Mouse (Mus musculus) CD8-positive naive resting alpha-beta T cell, adult 2 months (primary cell): ENCODE data around the gene Nr4a3.

Experiments
- DNase-seq, 2 experiments: peaks; one replicate each; pipeline ENCODE4 v3.0.0; 2022; ENCODE audit warnings: low read depth in 2 of 2, low spot score in 2 of 2

Gene Nr4a3

DNA sequence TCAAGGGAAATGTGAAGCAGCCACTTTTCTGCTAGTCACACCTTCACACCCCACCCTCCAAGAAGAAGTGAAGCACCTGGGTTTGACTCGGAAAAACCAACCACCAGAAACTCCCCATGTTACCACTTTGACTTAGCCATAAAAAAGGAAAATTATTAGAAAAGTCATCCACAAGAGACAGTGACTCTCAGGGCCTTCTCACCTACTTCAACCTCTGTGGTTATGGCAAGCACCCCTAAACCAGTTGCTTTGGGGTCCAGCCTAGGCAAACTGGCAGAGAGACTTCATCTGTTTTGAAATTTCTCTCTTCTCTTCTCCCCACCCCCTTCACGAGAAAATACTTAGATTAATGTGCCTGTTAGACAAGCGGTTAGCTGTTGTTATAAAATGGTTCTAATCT is 5.1 kb downstream of the Nr4a3 start:
- DNase-seq: no peak

DNA sequence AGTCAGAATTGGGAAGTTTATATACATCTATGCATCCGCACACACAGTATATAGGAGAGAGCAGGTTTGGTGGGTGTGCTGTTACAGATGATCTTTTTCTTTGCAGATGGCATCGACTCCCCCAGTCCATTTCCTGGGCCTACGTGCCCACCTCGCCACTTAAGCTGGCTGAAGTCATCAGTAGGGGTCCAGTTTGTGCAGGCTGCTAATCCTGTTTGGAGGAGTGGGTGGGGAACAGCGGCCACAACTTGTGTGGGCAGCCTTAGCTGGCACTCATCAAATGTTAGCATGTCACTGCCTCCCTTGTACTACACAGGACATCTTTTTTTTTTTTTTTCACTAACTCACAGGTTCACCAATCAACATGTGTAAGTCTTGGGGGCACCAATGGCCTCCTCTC is 5.5 kb downstream of the Nr4a3 start:
- DNase-seq: no peak

DNA sequence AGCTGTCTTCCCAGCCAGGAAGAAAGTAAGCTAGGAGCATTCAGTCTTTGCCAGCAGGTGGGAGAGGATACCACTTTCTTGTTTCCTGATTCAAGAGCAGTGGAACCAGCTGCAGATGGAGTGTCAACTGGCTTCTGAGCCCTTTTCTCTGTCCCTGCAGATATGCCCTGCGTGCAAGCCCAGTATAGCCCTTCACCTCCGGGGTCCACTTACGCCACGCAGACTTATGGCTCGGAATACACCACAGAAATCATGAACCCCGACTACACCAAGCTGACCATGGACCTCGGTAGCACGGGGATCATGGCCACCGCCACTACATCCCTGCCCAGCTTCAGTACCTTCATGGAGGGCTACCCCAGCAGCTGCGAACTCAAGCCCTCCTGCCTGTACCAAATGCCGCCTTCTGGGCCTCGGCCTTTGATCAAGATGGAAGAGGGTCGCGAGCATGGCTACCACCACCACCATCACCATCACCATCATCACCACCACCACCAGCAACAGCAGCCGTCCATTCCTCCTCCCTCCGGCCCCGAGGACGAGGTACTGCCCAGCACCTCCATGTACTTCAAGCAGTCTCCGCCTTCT is 6.2 kb downstream of the Nr4a3 start:
- no peak for DNase-seq

DNA sequence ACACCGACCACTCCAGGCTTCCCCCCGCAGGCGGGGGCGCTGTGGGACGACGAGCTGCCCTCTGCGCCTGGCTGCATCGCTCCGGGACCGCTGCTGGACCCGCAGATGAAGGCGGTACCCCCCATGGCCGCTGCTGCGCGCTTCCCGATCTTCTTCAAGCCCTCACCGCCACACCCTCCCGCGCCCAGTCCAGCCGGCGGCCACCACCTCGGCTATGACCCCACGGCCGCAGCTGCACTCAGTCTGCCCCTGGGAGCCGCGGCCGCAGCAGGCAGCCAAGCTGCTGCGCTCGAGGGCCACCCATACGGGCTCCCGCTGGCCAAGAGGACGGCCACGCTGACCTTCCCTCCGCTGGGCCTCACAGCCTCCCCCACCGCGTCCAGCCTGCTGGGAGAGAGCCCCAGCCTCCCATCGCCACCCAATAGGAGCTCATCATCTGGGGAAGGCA is 6.7 kb downstream of the Nr4a3 start:
- DNase-seq: no peak

DNA sequence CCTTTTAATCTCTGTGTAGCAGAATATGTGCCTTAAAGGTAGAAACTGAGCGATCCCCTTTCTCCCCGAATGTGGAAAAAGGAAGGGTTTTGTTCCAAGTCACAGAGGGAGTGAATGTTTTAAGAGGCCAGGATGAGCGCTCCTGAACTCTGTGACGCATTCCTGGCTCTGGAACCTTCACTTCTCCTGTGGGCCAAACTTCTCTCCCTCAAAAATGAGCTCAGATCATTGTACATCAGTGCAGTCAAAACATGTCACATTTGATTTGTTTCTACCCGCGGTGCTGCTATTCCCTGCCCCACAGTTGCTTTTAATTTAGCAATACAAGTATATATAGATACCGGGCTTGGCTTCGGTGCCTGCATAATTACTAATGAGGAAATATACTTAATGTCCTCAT is 16.8 kb downstream of the Nr4a3 start:
- DNase-seq: no peak

DNA sequence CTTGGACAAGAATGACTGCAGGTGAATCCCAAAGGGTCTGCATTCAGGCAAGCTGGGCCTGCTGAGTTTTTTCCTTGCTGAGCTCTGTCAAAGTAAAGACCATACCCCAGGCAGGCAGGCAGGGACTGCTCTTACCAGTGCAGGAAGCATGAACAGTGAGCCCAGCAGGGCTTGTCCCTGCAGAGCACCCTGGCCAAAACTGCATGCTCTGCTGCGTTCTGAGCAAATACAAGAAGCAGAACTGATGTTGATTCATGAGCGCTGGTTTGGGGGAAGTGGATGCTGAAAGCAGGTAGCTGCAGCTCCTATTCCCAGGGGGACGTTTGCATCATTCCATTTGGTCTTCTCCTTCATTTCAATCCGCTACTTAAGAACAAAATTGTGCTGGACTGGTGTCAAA is 19.4 kb downstream of the Nr4a3 start:
- no peak for DNase-seq

DNA sequence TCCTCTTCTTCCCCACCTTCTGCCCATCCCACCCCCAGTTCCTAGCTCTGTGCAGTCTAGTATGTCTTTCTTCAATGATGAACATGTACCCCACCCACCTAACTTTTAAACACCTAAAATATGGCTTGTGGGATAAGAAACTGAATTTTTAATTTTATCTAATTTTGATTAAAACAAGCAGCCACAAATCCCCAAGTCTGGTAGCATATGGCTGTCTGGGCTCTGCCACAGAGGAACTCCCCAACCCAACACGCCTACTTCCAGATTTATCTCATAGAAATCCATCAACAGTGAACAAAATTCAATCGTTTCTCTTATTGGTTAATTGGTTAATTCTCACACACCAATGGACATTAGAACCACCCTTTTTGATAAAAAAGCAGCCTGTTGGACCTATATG is 21.7 kb downstream of the Nr4a3 start:
- no peak for DNase-seq

GRCm38 (mm10) chr4:48069111-48069510 is 24.2 kb downstream of the Nr4a3 start:
- no peak for DNase-seq

GRCm38 (mm10) chr4:48072006-48072405 is 27.1 kb downstream of the Nr4a3 start:
- DNase-seq: no peak

- no peak for DNase-seq
Observed at GRCm38 (mm10) chr4:48073325-48073724, 28.4 kb downstream of the Nr4a3 start.

- peak; percentile 69 to 75 for DNase-seq
Observed at GRCm38 (mm10) chr4:48074451-48075240, 29.7 kb downstream of the Nr4a3 start.

DNA sequence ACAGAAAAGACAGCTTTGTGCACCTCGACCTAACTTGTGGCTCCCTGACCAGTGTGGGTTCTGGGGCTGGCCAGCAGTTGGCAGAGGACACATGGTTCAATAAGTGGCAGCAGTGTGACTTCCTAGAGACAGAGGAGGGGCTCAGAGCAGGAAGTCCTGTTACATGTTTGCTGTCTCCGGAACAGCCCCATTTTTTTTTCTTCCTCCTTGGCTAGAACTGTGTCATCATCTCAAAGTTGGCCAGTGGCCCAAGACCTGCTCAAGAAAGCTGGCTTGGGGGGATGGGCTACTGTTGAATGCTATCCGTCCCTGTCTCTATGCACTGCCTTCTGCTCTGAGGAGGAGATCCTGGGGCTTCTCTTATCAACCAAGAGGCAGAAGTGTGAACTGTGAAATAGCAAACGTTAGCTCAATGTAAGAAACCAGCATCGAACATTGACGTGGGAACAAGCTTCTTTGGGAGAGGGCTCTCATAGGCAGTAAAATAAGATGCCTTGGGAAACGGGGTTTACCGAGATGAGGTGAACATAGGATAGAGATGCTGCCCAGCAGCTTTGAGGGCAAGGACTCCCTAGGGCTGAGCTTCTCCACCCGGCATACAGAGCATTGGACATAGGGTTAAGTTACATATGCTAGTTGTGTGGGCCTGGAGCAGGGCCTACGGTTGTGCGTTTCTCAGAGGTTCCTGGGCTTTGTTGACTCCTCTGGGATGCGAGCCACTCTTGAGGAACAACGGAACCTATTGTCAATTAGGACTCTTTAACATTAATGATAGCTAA is 31.9 kb downstream of the Nr4a3 start:
- DNase-seq: no peak

DNA sequence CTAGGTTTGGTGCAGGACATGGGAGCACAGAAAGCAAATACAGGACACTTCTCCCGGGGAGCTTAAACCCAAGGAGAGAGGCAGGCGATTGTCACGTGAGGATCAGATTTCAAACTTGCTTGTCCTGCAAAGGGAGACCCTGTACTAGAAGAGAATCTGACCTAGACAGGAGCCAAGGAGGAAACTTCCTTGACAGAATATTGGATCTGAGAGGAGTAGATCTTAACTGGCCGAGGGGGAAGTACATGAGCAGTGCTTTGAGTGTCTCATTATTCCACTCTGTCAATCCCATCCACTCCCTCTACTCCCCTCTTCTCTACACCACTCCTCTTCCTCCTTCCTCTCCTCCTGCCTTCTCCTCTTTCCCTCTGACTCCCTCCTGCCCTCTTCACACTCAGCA is 33.3 kb downstream of the Nr4a3 start:
- no peak for DNase-seq

DNA sequence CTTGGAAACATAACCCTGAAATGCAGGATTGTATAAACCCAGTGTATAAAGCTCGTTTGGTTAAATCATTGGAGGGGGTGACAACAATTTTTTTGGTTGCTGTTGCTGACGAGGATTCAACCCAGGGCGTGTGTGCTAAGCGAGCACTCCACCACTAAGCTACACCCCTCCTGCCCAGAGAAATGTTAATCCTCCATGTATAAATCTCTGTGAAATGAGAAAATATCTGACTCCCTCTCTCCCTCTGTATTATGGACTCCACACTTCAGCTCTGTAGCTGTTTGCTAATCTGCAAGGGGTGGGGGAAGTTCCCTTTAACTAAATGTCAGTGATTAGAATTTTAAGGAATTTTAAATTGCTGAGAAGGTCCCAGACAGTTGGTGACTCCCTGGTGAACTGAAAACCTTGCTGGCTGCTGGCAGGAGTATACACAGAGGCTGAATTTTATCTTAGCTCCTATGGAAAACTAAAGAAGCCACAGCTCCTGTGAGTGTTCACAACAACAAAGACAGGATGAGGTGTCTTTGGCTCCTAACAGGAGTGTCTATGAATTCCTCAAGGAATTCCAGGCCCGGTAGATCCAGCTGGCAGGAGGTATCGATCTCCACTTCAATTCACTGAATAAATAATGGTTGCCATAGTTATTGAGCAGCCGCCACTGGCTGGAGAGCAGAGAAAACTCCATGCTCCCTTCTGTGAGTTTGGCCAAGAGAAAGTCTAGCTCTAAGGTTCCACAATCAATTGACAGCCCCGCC is 34.5 kb downstream of the Nr4a3 start:
- DNase-seq: no peak

DNA sequence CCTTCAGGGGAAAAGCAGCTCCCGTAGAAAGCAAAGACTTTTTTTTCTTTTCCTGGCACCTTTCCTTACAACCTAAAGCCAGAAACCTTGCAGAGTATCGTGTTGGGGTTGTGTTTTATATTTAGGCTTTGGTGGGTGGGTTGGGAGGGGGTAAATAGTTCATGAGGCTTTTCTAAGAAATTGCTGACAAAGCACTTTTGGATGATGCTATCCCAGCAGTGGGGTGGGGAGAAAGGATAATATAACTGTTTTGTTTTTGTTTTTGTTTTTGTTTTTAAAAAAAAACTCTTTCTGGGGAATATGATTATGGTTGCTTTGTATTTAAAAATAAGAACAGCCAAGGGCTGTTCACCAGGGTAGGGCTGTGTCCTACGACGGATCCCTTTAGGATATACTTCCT is 38.5 kb downstream of the Nr4a3 start:
- no peak for DNase-seq

DNA sequence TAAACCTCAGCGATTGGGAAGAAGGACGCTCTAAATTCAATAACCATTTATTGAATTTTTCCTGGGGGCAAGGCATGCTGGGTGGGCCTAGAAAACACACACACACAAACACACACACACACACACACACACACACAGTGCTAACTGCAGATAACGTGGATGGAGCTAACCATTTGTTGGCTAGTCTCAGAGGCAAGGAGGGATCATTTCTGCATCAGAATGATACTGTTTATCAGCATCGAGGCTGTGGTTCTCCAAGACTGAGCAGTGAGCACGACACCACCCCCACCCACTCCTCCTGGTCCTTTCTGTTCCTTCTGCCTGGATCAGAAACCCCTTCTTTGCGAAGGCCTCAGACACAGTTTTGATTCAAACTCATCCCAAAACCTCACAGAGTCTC is 41.7 kb downstream of the Nr4a3 start:
- no peak for DNase-seq

GRCm38 (mm10) chr4:48087497-48087896 is 42.5 kb downstream of the Nr4a3 start:
- DNase-seq: no peak

GRCm38 (mm10) chr4:48093221-48093620 is 48.3 kb downstream of the Nr4a3 start:
- DNase-seq: no peak

DNA sequence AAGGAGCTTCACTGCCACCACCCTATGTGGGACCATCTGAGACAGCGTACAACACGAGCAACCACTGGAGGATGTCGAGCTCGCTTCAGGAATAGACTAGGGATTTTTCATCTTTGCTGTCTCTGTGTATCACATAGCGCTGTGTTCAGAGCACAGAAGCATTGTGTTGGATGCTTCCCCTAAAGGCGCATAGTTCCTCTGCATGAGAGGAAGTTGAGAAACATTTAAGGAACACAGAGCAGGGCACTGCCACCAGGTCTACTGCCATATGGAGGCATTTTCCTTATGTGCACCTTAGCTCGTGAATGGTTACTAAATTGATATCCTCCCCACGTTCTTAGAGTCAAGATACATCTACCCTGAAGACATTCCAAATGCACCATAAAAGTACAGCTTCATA is 55.3 kb downstream of the Nr4a3 start:
- DNase-seq: no peak

- DNase-seq: no peak
Observed at GRCm38 (mm10) chr4:48101981-48102380, 57.0 kb downstream of the Nr4a3 start.

DNA sequence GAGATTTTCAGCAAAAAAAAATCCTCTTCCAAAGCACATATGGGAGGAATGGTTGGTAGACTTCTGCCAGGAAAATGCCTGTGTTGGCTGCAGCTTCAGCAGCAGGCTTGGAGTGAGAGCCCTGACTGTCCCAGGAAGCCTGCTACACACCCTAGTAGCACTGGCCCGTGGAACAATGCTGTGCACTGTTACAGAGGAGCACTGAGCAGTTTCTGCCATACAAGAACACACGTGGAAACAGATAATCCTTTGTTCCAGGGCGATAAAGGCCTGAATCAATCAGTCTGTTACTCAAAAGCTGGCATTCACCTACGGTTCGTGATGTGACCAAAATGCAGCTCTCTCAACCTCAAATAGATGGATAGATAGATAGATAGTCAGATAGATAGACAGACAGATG is 60.4 kb downstream of the Nr4a3 start:
- no peak for DNase-seq
